Mouse (Mus musculus): Measurements from ENCODE around the gene Plk4.
"Not testable (repeated sequence)": the region's sequence is repeated elsewhere in the genome, so short reads cannot be mapped to it uniquely, and the experiment has no call there.

Plk4 gene

GRCm38 (mm10) chr3:40799530-40800372, at the start of gene Plk4:
Gene Plk4 (plus strand): TSS chr3:40800019.
- peak; percentile 99 for DNase-seq

GRCm38 (mm10) chr3:40760746-40761145, 39.1 kb upstream of the Plk4 start:
- DNase-seq: no peak

- no peak for DNase-seq
Measured at GRCm38 (mm10) chr3:40761312-40761711, 38.5 kb upstream of the Plk4 start.

GRCm38 (mm10) chr3:40793783-40794182, 6.0 kb upstream of the Plk4 start:
- DNase-seq: no peak

GRCm38 (mm10) chr3:40798054-40798453, 1.8 kb upstream of the Plk4 start:
- DNase-seq: no peak

GRCm38 (mm10) chr3:40798500-40798899, 1.3 kb upstream of the Plk4 start:
- peak; percentile 66 to 70 for DNase-seq

- DNase-seq: peak; percentile 65 to 68
Measured at GRCm38 (mm10) chr3:40800373-40800823, 579 bp downstream of the Plk4 start.

GRCm38 (mm10) chr3:40806871-40807270, 7.1 kb downstream of the Plk4 start:
- no peak for DNase-seq

GRCm38 (mm10) chr3:40808686-40809085, 8.9 kb downstream of the Plk4 start:
- DNase-seq: no peak

GRCm38 (mm10) chr3:40809894-40810293, 10.1 kb downstream of the Plk4 start:
- no peak for DNase-seq

- DNase-seq: no peak
Measured at GRCm38 (mm10) chr3:40813275-40813674, 13.5 kb downstream of the Plk4 start.

GRCm38 (mm10) chr3:40845521-40845920, 45.7 kb downstream of the Plk4 start:
- peak; percentile 6 to 11 for DNase-seq

- DNase-seq: peak; percentile 95 to 98
Measured at GRCm38 (mm10) chr3:40846473-40846956, 46.7 kb downstream of the Plk4 start, which contains the start of gene Mfsd8. Gene Mfsd8 (minus strand): TSS chr3:40846886.

- DNase-seq: not testable (repeated sequence)
Measured at GRCm38 (mm10) chr3:40846957-40847017, 47.0 kb downstream of the Plk4 start, which contains the start of gene Abhd18. Gene Abhd18 (plus strand): TSS chr3:40846970.

GRCm38 (mm10) chr3:40847018-40847417, 47.2 kb downstream of the Plk4 start:
- peak; percentile 83 to 85 for DNase-seq

- DNase-seq: not testable (repeated sequence)
Measured at GRCm38 (mm10) chr3:40847936-40848335, 48.1 kb downstream of the Plk4 start.

GRCm38 (mm10) chr3:40853123-40853738, 53.4 kb downstream of the Plk4 start:
- DNase-seq: not testable (repeated sequence)

Data from cerebellum, postnatal 10 days (tissue).